Mouse (Mus musculus): ENCODE measurements at regions not wholly inside any gene's neighbourhood (a gene's known extent, or its start where the extent isn't known, plus 50 kb on each side); places are given as distances from the start of the nearest gene placed in this dataset.

GRCm38 (mm10) chr6:55617922-55618481, 63.1 kb downstream of the Neurod6 start:
- TF ChIP-seq CTCF (IDR thresholded peaks at IDR 0.05) (no peak), POLR2A (IDR thresholded peaks at IDR 0.05; ENCODE audit: insufficient read depth, low read depth, low read length) (no peak)

Data from heart, adult 2 months (tissue).